Mouse (Mus musculus) ES-Bruce4 (cell line): ENCODE results near the gene Zfp760.

ENCODE experiments used
- CTCF ChIP-seq: IDR thresholded peaks from one replicate; pipeline ENCODE4 v1.8.1; 2011; ENCODE audit warnings: low read depth, low read length
- EP300 ChIP-seq: IDR thresholded peaks from 2 replicates; pipeline ENCODE4 v1.6.1; 2011; ENCODE audit warnings: low read depth, low read length; ENCODE audit not compliant: insufficient read depth

- no peak for TF ChIP-seq CTCF
- no peak for TF ChIP-seq EP300
These were observed 25.5 kb downstream of the Zfp760 start for GRCm38 (mm10) chr17:21733049-21733448.
